Mouse (Mus musculus) cerebellum, adult 2 months (tissue): ENCODE measurements around the gene 1700069L16Rik.

Source experiments
- CTCF ChIP-seq: fragments of 200-500 bp; IDR thresholded peaks from 2 replicates; pipeline ENCODE4 v1.5.1; 2011; ENCODE audit warnings: low read depth, mild to moderate bottlenecking, control low read depth, low read length, moderate library complexity, borderline replicate concordance; ENCODE audit not compliant: insufficient read depth
- POLR2A ChIP-seq: fragments of 200-500 bp; IDR thresholded peaks from 2 replicates; pipeline ENCODE4 v1.6.1; 2011; ENCODE audit warnings: low read length, control low read depth, borderline replicate concordance; ENCODE audit not compliant: insufficient read depth

DNA sequence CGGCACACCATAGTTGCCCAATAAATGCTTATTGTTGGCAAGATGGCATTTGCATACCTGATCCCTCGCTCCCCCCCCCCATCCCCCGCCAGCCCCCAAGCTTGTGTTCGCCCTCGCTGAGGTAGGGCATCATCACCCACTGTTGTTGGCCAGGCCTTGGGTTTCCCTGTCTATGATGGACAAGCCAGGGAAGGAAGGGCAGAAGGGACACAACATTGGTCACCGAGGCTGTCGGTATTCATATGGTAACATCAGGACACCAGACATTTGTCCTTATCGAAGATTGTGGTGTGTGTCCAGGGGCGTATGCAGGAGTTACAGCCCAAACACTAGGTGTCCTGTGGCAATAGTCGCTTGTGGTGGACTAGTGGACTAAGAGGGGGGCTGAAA lies 11.5 kb upstream of the 1700069L16Rik start:
- TF ChIP-seq CTCF (no peak), POLR2A (no peak)
